Mouse (Mus musculus): Measurements from ENCODE around the gene Zfp821. TPM values are rescaled to one million over a fixed set of nuclear protein-coding genes. Genes with fewer than 3 reads are reported as not detected.
A peak's percentile ranks its signal among the peaks of the same experiment; 100 is the strongest.
"Not testable (repeated sequence)": the region's sequence is repeated elsewhere in the genome, so short reads cannot be mapped to it uniquely, and the experiment has no call there.

Zfp821 gene
- total RNA-seq, 2 experiments from 2014 or later = 41.0 to 42.1 TPM

- no peak for DNase-seq (ENCODE audit: low spot score in 2 of 2)
Measured at GRCm38 (mm10) chr8:109707921-109708320, 2.6 kb downstream of the Zfp821 start.

- DNase-seq (ENCODE audit: low spot score in 2 of 2) = no peak
Measured at GRCm38 (mm10) chr8:109712521-109712920, 7.2 kb downstream of the Zfp821 start.

GRCm38 (mm10) chr8:109714961-109715360 is 9.6 kb downstream of the Zfp821 start:
- no peak for DNase-seq (ENCODE audit: low spot score in 2 of 2)

- DNase-seq (ENCODE audit: low spot score in 2 of 2) = no peak
Measured at GRCm38 (mm10) chr8:109725106-109725505, 19.8 kb downstream of the Zfp821 start.

GRCm38 (mm10) chr8:109731012-109731411 is 25.7 kb downstream of the Zfp821 start:
- peak in 1 of 2 experiments; percentile 54 for DNase-seq (ENCODE audit: low spot score in 2 of 2)

- no peak for DNase-seq (ENCODE audit: low spot score in 2 of 2)
Measured at GRCm38 (mm10) chr8:109734018-109734417, 28.7 kb downstream of the Zfp821 start.

- DNase-seq (ENCODE audit: low spot score in 2 of 2) = no peak
Measured at GRCm38 (mm10) chr8:109736819-109737218, 31.5 kb downstream of the Zfp821 start.

- peak; percentile 77 to 87 for DNase-seq (ENCODE audit: low spot score in 2 of 2)
Measured at GRCm38 (mm10) chr8:109737237-109738048, 32.1 kb downstream of the Zfp821 start, which contains the start of gene Atxn1l. Gene Atxn1l, minus strand, starts transcription at chr8:109737739.

GRCm38 (mm10) chr8:109738049-109738380 is 32.7 kb downstream of the Zfp821 start:
- DNase-seq (ENCODE audit: low spot score in 2 of 2) = no peak

GRCm38 (mm10) chr8:109747468-109748199 is 42.3 kb downstream of the Zfp821 start:
- no peak for DNase-seq (ENCODE audit: low spot score in 2 of 2)

GRCm38 (mm10) chr8:109750274-109750673 is 44.9 kb downstream of the Zfp821 start:
- DNase-seq (ENCODE audit: low spot score in 2 of 2) = no peak

GRCm38 (mm10) chr8:109750699-109751098 is 45.4 kb downstream of the Zfp821 start:
- no peak for DNase-seq (ENCODE audit: low spot score in 2 of 2)

- DNase-seq (ENCODE audit: low spot score in 2 of 2) = no peak
Measured at GRCm38 (mm10) chr8:109751731-109752485, 46.6 kb downstream of the Zfp821 start.

GRCm38 (mm10) chr8:109754696-109755095 is 49.4 kb downstream of the Zfp821 start:
- DNase-seq (ENCODE audit: low spot score in 2 of 2) = no peak

- DNase-seq (ENCODE audit: low spot score in 2 of 2) = not testable (repeated sequence)
Measured at GRCm38 (mm10) chr8:109755554-109755953, 50.2 kb downstream of the Zfp821 start.

- no peak for DNase-seq (ENCODE audit: low spot score in 2 of 2)
Measured at GRCm38 (mm10) chr8:109756849-109757248, 51.5 kb downstream of the Zfp821 start.

- DNase-seq (ENCODE audit: low spot score in 2 of 2) = no peak
Measured at GRCm38 (mm10) chr8:109759426-109759825, 54.1 kb downstream of the Zfp821 start.

- no peak for DNase-seq (ENCODE audit: low spot score in 2 of 2)
Measured at GRCm38 (mm10) chr8:109760221-109760620, 54.9 kb downstream of the Zfp821 start.

GRCm38 (mm10) chr8:109764031-109764430 is 58.7 kb downstream of the Zfp821 start:
- no peak for DNase-seq (ENCODE audit: low spot score in 2 of 2)

GRCm38 (mm10) chr8:109766081-109766480 is 60.7 kb downstream of the Zfp821 start:
- DNase-seq (ENCODE audit: low spot score in 2 of 2) = no peak

- DNase-seq (ENCODE audit: low spot score in 2 of 2) = no peak
Measured at GRCm38 (mm10) chr8:109773154-109773553, 67.8 kb downstream of the Zfp821 start.

Data from layer of hippocampus, adult 18-20 months (tissue).